Mouse (Mus musculus): ENCODE data around the gene Stk17b. TPM values are rescaled to one million over a fixed set of nuclear protein-coding genes. Genes with fewer than 3 reads are reported as not detected.
"Not testable (repeated sequence)": the region's sequence is repeated elsewhere in the genome, so short reads cannot be mapped to it uniquely, and the experiment has no call there.

Gene Stk17b
- total and polyA plus RNA-seq, 3 experiments: 6.4 to 8.0 TPM; not detected in 1

DNA sequence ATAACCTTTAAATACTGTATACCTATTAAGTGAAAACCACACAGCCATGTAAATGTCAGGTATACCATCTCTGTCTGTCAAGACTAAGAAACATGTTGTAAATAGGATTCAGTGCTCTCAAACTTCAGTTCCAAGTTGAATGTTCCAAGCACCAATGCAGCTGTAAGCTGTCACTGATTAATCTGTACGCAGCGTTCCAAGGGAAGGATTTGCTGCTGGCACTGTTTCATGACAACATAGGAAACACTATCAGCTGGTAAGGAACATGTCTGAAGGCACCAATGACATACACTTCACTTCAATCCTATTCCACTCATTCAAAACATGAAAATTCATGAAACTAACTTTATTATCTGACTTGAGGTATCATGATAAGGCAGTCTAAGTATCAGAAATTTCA, 18.9 kb downstream of the Stk17b start:
- Histone ChIP-seq H3K36me3 (ENCODE audit: control insufficient read depth in 1 of 2, insufficient read depth in 2 of 2, low read length in 2 of 2) (peaks cover 0 to 7% of the 10 kb centered on the region in 2 experiments; a peak in 2 of 4 replicates), H3K27ac (ENCODE audit: control insufficient read depth, low read depth, low read length) (no peak overlapping the region), H3K79me2 (ENCODE audit: control insufficient read depth, insufficient read depth, low read length, poor library complexity) (no peaks in the 10 kb centered on the region; the same call in 1 of the 2 replicates), H3K9ac (ENCODE audit: control insufficient read depth, low read depth, low read length, poor library complexity, severe bottlenecking) (no peak overlapping the region), H3K4me3 (ENCODE audit: control insufficient read depth in 1 of 2, insufficient read depth in 1 of 2, low read depth in 2 of 2, low read length in 2 of 2) (no peak overlapping the region), H3K4me1 (ENCODE audit: control insufficient read depth in 1 of 2, insufficient read depth in 2 of 2, low read length in 2 of 2) (no peaks in the 10 kb centered on the region), H3K9me3 (replicated peaks; ENCODE audit: insufficient read depth, low read length) (no peaks in the 10 kb centered on the region), H3K27me3 (ENCODE audit: control insufficient read depth in 1 of 2, insufficient read depth in 2 of 2, low read length in 2 of 2) (no peaks in the 10 kb centered on the region)
- TF ChIP-seq MXI1 (IDR thresholded peaks at IDR 0.05; ENCODE audit: low read depth, low read length) (no peak), EP300 (IDR thresholded peaks at IDR 0.05; ENCODE audit: low read depth in 1 of 2, low read length in 2 of 2) (no peak)
- no peak for DNase-seq (ENCODE audit: low read depth, low spot score)

DNA sequence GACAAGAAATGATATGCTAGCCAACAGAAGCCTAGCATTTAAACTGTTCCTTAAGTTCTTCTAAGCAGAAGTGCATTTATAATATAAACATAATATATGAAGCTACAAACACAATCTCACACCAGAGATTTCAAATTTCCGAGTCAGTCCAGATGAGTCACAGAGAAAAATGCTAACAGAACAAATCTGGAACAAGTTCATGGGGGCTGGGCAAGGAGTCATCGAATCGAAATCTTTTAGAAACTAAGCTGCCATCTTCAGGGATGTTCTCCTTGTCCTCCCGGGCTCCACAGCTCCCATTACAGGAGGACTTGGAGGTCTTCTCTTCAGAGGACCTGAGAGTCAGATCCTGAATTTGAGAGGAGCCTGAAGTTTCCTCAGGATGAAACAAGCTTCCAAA, 27.7 kb downstream of the Stk17b start:
- no peak overlapping the region for H3K27ac ChIP-seq (ENCODE audit: control insufficient read depth, low read depth, low read length)
- TF ChIP-seq JUND (IDR thresholded peaks at IDR 0.05; ENCODE audit: low read depth, low read length) (no peak), GATA1 (IDR thresholded peaks at IDR 0.05; ENCODE audit: low read depth, low read length) (no peak), MEF2A (IDR thresholded peaks at IDR 0.05; ENCODE audit: extremely low read depth, insufficient replicate concordance, low read depth, low read length, poor library complexity, severe bottlenecking) (no peak), ZC3H11A (IDR thresholded peaks at IDR 0.05; ENCODE audit: low read depth, low read length) (no peak), RCOR1 (IDR thresholded peaks at IDR 0.05; ENCODE audit: low read depth, low read length) (no peak), MXI1 (IDR thresholded peaks at IDR 0.05; ENCODE audit: low read depth, low read length) (no peak), MYC (IDR thresholded peaks at IDR 0.05; ENCODE audit: low read depth, low read length) (no peak), NRF1 (IDR thresholded peaks at IDR 0.05; ENCODE audit: insufficient read depth, low read depth, low read length, poor library complexity, severe bottlenecking) (no peak), NELFE (IDR thresholded peaks at IDR 0.05; ENCODE audit: low read depth, low read length) (no peak), BHLHE40 (IDR thresholded peaks at IDR 0.05; ENCODE audit: borderline replicate concordance, low read depth, low read length) (no peak), USF1 (IDR thresholded peaks at IDR 0.05; ENCODE audit: low read depth, low read length) (no peak), CHD2 (IDR thresholded peaks at IDR 0.05; ENCODE audit: low read length) (no peak), ZNF384 (IDR thresholded peaks at IDR 0.05; ENCODE audit: low read depth, low read length) (no peak), MAZ (IDR thresholded peaks at IDR 0.05; ENCODE audit: low read depth, low read length) (no peak)
- no peak for DNase-seq (ENCODE audit: low read depth, low spot score)
- no peaks in the 10 kb centered on the region for H3K9me3 ChIP-seq (replicated peaks; ENCODE audit: insufficient read depth, low read length)
- no peak overlapping the region for H3K9ac ChIP-seq (ENCODE audit: control insufficient read depth, low read depth, low read length, poor library complexity, severe bottlenecking)
- H3K4me3 ChIP-seq (ENCODE audit: control insufficient read depth in 1 of 2, insufficient read depth in 1 of 2, low read depth in 2 of 2, low read length in 2 of 2): no peak overlapping the region
- no peaks in the 10 kb centered on the region for H3K4me1 ChIP-seq (ENCODE audit: control insufficient read depth in 1 of 2, insufficient read depth in 2 of 2, low read length in 2 of 2)
- H3K36me3 ChIP-seq (ENCODE audit: control insufficient read depth in 1 of 2, insufficient read depth in 2 of 2, low read length in 2 of 2): peaks cover 0 to 5% of the 10 kb centered on the region in 2 experiments; a peak in 2 of 4 replicates
- H3K27me3 ChIP-seq (ENCODE audit: control insufficient read depth in 1 of 2, insufficient read depth in 2 of 2, low read length in 2 of 2): no peaks in the 10 kb centered on the region
- no peaks in the 10 kb centered on the region for H3K79me2 ChIP-seq (ENCODE audit: control insufficient read depth, insufficient read depth, low read length, poor library complexity)

DNA sequence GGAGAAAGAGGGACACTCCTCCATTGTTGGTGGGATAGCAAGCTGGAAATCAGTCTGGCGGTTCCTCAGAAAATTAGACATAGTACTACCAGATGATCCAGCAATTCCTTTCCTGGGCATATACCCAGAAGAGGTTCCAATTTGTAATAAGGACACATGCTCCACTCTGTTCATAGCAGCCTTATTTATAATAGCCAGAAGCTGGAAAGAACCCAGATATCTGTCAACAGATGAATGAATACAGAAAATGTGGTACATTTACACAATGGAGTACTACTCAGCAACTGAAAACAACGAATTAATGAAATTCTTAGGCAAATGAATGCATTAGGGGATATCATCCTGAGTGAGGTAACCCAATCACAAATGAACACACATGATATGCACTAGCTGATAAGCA, 31.5 kb downstream of the Stk17b start:
- H3K79me2 ChIP-seq (ENCODE audit: control insufficient read depth, insufficient read depth, low read length, poor library complexity); H3K9ac ChIP-seq (ENCODE audit: control insufficient read depth, low read depth, low read length, poor library complexity, severe bottlenecking); DNase-seq (ENCODE audit: low read depth, low spot score); H3K36me3 ChIP-seq (ENCODE audit: control insufficient read depth in 1 of 2, insufficient read depth in 2 of 2, low read length in 2 of 2); H3K27me3 ChIP-seq (ENCODE audit: control insufficient read depth in 1 of 2, insufficient read depth in 2 of 2, low read length in 2 of 2); H3K27ac ChIP-seq (ENCODE audit: control insufficient read depth, low read depth, low read length); H3K4me1 ChIP-seq (ENCODE audit: control insufficient read depth in 1 of 2, insufficient read depth in 2 of 2, low read length in 2 of 2); H3K4me3 ChIP-seq (ENCODE audit: control insufficient read depth in 1 of 2, insufficient read depth in 1 of 2, low read depth in 2 of 2, low read length in 2 of 2); H3K9me3 ChIP-seq (replicated peaks; ENCODE audit: insufficient read depth, low read length): not testable (repeated sequence)
